Mouse (Mus musculus) v-Abl transformed pro-B cells (cell line): ENCODE data around the gene Ush1c.

ENCODE experiments used
- in situ Hi-C, 2 experiments: fragments of 400-800 bp; cut with MboI; formaldehyde crosslinking; loops; one replicate each; pipeline ENCODE4 v1.15.1; 2025; ENCODE audit not compliant: unreplicated experiment in 2 of 2

Gene Ush1c

DNA sequence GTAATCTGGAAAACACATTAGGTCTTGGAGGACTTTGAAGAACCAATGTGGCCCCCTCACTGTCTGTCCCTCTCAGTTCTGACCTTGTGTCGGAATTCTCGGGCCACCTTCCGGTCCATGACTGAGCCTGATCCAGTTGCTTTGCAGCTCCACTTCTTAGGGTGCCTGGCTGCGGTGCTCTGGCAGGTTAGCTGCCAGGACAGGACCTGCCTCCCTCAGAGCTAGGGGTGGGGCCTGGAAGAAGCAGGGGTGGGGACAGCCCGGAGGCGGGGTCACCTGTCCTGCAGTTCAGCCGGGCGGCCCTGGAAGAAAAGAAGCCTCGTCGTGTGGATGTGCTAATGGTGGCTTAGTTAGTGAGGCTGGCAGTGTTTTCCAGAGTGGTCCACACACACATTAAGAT lies at the start of gene Ush1c:
Gene Ush1c, minus strand, starts transcription at position 158 of the 400 bp plus-strand sequence.
- in situ Hi-C loops: no loop called here

DNA sequence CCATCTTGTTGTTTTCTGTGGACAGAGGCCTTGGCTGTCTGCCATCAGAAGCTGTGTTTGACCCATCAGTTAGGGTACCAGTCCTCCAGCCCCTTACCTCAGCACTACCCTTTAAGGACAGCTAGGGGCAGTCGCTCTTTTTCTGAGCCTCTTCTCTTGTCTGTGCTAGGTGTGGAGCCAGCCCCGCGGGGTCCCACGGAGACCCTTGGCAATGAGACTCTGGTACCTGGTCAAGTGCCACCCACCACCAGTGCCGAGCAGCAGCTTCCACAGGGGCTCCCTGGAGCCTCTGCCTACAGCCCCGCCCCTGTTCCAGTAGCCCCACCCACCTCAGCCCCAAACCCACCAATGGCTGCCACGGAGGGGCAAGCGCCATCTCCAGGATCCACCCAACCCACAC lies 48.7 kb upstream of the Ush1c start:
- in situ Hi-C loops: loop anchor here in 1 of 2 experiments (5.0 to 25.0 kb wide), 4 partner anchors 85 to 425 kb away; partner anchors contain the start of genes Saa3 and Saal1

DNA sequence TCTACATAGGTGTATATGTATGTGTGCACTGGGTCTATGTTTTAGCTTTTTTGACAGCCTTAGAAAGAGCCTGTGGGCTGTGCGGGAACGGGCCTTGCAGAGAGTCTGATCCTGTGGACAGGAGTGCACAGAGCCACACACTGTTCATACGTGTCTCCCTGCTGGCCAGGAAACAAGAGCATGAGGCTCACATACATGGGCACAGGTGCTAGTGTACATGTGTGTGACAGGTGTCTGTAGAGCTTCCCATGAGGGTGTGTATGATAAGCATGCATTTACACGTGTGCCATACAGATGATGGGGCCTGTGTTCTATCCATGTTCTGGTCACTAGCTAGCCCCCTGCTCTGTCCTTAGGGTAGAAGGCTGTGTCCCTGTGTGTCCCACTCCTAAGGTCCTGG lies 48.1 kb upstream of the Ush1c start:
- in situ Hi-C loops: loop anchor here in 1 of 2 experiments (5.0 to 25.0 kb wide), 4 partner anchors 86 to 426 kb away; partner anchors contain the start of genes Saa3 and Saal1

DNA sequence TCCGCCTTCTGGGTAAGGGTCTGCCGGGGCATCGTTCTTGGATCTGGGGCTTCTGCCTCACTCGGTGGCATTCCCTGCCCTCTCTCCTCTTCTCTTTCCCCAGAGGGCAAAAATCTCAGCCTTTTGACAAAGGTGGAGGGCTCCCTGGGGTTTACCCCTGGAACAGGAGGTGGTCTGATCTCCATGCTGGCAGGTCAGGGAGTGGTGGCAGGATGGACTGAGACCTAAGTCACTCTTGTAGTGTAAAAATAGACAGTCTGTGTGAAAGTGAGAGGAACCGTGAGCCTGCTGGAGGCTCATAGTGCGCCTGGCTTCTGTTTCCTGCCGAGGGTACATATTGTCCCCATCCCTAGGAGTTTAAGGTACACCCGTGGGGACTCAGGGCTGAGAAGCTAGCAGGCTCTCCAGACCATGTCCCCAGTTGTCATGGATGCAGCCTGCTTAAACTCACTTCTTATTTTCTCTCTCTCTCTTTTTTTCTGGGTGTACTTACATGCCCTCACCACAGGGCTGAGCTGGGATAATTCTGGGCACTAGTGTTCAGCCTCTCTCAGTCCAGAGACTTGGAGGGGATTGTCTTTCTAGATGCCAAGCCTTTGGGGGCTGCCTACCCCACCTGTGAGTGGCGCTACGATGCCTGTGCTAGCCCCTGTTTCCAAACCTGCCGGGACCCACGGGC lies 47.0 kb upstream of the Ush1c start:
- in situ Hi-C loops: loop anchor here in 1 of 2 experiments (5.0 to 25.0 kb wide), 4 partner anchors 87 to 427 kb away; partner anchors contain the start of genes Saa3 and Saal1

DNA sequence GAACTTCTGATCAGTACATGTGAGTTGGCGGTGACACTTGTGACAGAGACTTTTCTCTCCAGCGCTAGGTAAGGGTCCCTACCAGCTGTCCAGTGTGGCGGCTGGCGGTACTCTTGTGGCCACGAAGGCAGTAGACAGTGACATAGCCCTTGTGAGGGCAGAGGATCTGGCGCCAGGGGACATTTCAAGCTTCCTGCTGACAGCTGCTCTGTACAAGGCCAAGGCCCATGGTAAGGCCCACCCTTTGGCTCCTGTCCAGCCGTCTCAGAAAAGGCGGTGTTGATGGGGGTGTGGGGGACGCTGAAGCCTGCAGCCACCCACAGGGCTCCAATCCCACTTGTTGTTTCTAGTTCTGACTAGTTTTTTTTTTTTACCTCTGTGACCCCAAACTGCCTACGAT lies 45.4 kb upstream of the Ush1c start:
- in situ Hi-C loops: loop anchor here (5.0 to 25.0 kb wide), 4 partner anchors 94 to 429 kb away; partner anchors contain the start of genes Myod1 (in 1 of the 2), Saa3 (in 1 of the 2) and Saal1 (in 1 of the 2)

DNA sequence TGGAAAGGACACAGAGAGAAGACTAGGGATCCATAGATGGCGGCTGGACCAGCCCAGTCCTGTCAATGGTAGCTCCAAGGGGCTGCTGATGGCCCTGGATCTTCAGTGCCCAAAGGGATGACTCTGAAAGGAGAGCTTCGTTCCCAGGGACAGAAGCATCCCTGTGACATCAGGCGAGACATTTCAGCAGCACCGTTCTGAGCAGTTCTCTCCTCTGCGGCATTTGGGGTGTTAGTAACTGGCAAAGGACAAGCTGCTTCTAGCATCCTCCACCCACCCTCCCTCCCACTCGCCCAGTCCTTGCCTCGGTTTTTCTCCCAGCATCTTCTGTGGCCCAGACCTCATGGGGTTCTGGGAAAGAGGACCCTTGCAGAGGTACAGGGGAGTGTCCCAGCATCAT lies 44.0 kb upstream of the Ush1c start:
- in situ Hi-C loops: loop anchor here (5.0 to 25.0 kb wide), 4 partner anchors 95 to 430 kb away; partner anchors contain the start of genes Myod1 (in 1 of the 2), Saa3 (in 1 of the 2) and Saal1 (in 1 of the 2)

DNA sequence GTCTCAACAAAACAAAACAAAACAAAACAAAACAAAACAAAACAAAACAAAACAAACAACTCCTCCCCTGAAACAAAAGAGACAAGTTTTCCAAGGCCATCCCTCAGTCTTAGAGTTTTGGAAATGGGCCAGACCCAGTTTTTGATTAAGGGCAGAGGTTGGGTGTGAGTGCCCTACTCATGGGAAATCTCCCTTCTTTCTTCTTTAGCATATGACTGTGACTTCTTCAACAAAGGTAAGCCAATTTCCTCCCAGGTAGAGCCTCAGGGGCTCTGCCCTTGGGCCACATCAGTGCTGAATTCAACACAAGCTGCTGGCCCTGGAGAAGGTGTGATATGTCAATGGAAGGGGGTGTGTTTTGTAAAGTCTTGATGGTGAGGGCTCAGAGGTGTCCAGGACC lies 42.6 kb upstream of the Ush1c start:
- in situ Hi-C loops: loop anchor here (5.0 to 25.0 kb wide), 4 partner anchors 96 to 431 kb away; partner anchors contain the start of genes Myod1 (in 1 of the 2), Saa3 (in 1 of the 2) and Saal1 (in 1 of the 2)

DNA sequence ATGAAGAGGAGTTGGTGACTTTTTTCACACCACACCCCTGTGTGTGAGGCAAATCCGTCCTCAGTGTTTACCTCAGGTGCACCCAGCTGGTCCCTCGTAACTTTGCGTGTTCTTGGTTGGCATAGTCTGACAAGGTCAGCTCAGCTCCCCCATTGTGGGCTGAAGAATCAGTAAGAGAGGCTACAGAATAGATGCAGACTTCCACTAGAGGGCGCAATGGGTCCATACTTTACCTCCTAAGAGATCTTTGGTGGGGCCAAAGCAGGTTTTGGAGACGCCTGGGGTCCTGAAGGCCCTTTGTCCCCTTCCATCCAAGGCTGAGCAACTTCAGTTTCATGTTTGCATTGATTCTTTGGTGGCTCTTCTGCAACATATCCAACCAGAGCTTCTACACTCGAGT lies 41.6 kb upstream of the Ush1c start:
- in situ Hi-C loops: loop anchor here (5.0 to 25.0 kb wide), 7 partner anchors 97 to 495 kb away; partner anchors contain the start of genes Myod1 (in 1 of the 2), Saa3 (in 1 of the 2) and Saal1 (in 1 of the 2)

DNA sequence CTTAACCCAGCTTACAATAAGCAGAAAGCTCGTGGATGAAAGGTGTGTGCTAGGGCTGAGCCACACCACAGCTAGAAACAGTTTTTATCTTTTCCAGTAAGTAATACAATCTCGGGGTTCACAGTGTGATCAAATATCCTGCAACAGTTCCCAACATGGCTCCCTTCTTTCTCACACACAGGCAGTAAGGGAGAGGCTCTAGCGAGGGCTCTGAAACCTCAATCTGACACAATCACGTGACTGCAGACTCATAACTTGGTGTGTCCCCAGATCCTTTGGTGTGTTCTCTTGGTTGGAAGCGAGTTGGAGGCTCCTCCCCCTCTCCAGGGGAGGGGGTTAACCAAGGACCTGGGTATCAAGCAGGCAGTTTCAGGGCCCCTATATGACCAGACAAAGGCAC lies 37.9 kb upstream of the Ush1c start:
- in situ Hi-C loops: loop anchor here (5.0 to 25.0 kb wide), 5 partner anchors 299 to 499 kb away; partner anchors contain the start of genes Saa3 (in 1 of the 2) and Saal1 (in 1 of the 2)

DNA sequence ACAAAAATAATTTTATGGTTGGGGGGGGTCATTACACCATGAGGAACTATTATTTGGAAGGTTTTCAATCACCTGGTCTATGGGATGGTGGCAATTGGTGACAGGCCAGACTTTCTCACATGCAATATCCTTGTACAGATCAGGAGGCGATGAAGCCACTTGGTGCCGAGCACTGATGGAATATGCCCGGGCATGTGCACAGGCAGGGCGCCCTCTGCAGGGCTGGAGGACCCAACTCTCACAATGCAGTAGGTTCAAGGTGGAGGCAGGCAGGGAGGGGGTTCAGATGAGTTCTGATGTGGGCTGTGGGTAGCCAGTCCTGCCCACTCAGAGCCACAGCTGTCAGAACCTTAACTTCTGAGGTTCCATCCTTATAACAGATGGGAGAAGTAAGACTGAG lies 13.5 kb upstream of the Ush1c start:
- in situ Hi-C loops: no loop called here

DNA sequence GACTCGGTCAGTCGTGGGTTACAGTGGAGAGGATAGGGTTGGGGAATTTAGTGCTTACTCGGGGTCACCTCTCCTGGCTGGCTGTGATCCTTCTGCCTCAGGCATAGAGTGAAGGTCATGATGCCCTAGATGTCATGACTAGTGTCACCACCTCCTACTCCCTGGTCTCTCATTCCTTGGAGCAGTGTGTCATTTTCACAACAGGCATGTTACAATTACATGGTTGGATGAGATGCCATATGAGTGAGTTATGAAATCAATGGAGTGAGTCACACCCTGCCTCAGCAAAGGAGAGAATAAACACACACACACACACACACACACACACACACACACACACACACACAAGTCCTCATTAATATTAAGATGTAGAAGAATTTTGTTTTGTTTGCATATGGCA lies 9.3 kb upstream of the Ush1c start:
- in situ Hi-C loops: no loop called here

DNA sequence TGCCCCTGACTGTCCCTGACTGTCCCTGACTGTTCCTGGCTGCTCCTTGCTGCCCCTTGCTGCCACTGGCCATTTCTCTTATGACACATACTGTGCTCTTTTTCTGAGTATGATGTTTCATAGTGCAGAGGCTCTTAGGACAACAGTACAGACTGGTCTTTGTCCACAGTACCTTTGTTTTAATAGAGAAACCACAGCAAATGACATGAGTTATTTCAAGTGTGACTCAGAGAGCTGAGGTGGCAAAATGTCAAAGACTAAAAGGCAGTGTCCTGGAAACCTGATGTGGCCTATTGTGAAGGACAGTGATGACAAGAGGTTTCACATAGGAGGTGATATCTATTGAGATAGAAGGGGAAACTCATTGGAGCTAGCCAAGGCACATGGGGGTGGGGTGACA lies 8.6 kb upstream of the Ush1c start:
- in situ Hi-C loops: no loop called here

DNA sequence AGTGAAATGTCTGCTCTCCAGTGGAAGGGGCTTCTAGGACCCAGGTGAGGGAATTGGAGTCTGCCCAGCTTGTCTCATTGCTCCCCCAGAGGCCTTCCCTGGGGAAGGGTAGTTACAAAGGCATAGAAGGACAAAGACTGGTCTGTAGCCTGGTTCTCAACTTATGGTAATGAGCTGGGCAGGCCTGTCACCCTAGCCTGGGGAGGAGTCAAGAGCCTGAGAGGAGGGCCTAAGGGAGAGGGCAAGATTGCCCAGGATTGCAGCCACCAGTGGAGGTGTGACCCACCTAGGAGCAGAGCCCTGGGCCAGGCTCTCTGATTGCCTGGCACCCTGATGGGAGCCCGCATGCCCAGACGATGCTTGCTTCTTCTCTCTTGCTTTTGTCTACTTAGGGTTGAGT lies 2.4 kb upstream of the Ush1c start, which contains the start of gene Otog:
Gene Otog, plus strand, starts transcription at position 292 of the 400 bp plus-strand sequence.
- in situ Hi-C loops: no loop called here

DNA sequence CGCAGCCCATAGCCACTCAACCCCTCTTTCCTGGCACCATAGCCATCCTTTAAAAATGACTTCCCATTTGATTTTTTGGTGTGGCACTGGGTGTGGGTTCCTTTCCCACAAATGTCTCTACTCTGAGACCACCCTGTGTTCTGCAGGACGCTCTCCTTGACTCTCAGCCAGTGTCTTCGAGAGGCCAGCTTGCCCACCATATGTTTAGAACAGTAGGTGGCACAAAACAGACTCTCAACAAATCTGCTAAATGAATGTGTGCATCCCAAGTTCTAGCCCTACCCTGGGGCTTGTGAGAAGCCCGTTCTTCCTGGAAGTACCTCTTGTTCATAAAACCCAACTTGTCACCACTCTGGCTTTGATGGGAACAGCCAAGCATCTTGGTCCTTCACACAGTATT lies 1.8 kb upstream of the Ush1c start:
- in situ Hi-C loops: no loop called here

DNA sequence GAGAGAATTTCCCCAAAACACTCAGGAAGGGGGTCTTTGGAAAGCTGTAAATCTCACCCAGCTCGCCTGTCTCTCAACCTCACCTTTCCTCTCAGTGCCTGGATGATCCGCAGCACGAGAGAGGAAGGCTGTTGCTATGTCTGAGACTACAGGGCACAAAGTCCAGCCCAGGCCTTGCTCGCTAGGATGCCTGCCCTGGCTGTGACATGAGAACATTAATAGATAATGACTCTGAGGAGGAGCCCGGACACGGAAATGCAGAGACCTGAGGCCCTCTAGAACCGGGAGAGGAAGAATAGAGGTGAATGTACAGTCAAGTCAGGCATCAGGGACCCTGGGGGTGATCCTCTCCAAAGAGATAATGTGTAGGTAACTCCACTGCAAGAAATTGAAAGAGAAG lies 1.1 kb downstream of the Ush1c start:
- in situ Hi-C loops: no loop called here

DNA sequence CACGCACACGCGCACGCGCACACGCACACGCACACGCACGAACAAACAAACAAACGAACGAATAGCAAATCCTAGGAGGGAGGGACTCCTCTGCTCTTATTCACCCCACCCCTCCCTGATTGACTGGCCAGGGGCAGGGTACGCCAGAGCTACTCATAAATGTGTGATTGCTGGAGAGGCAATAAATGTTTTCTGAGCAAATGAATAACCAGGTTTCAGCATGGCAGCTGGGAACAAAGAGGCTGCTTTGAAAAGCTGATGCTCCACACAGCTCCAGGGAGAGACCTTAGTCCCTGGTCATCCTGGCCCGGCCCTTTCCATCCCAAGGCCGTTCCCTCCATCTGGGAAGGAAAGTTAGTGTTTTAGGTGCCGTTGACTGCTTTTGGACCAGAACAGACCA lies 1.9 kb downstream of the Ush1c start:
- in situ Hi-C loops: no loop called here

DNA sequence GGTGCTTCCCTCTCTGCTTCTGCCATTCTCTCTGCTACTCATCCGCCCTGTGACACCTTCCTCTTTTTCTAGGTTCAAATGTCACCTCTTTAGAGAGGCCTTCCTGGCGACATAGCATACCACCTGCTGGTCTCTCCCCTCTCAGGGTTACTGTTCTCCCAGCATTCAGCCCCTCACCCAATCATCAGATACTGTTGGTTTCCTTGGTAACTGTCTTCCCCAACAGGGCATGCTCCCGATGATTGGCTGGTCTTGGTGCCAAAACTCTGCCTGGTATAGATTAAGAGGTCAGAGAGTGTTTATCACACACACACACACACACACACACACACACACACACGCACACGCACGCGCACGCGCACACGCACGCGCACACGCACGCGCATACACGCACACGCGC lies 2.4 kb downstream of the Ush1c start:
- in situ Hi-C loops: no loop called here

DNA sequence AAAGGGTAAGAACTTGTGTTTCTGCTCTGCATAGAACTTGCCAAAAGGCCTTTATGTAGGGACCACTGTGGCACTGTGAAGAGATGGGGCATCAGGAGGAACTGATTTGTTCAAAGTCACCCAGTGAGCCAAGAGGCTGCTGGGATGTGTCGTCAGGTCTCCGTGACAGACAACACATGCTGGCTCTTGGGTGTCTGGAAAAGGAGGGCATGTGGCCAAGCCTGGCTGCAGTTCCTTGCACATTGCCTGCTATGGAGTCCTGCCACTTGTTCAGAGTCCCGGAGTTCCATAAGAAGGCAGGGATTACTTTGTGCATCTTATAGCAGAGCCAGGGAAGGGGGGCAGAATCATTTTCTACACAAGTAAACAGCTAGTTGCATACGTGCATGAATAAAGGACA lies 11.4 kb downstream of the Ush1c start:
- in situ Hi-C loops: no loop called here

DNA sequence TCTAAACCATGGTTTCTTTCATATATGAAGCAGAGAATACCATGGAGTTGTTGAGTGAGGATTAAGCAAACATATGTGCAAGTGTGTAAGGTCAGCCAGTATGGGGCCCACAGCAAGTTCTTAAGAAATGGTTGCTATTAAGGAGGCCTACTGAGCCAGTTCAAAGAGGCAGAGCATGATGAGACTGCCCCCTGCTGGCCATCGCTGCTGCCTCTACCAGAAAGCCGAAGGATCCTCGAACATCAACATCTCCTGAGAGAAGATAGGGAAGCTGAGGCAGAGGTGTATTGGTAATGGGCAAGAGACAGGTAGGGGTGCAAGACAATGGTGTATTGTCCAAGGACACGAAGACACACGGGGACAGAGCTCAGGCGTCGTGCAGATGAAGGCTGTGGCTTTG lies 12.1 kb downstream of the Ush1c start:
- in situ Hi-C loops: no loop called here

DNA sequence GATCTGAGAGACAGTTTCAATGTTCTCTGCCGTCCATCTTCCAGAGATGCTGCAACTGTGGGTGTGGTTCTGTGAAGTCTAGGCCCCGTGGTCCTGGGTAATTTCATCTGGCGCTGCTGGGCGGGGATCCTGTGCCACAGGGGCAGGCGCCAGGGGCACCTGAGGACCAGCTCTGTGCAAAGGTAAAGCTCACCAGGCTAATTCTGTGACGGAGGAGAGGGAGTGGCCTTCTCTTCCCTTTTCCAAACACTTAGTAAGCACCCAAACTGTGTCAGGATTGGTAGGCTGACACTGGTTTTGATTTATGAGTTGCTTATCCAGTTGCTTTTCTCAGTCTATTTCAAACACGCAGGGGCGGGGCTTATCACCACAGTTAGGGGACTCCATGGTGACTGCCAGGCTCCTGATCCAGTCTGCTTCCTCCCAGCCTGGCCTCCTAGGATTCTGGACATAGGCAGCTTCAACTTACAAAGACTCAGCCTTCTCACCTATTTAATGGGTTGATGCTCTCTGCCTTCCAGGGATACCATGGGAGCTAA lies 17.6 kb downstream of the Ush1c start:
- in situ Hi-C loops: loop anchor here (25.0 kb wide), 2 partner anchors 358 to 483 kb away; partner anchors contain the start of genes Kdelr1 (in 1 of the 2) and Spaca4 (in 1 of the 2)

DNA sequence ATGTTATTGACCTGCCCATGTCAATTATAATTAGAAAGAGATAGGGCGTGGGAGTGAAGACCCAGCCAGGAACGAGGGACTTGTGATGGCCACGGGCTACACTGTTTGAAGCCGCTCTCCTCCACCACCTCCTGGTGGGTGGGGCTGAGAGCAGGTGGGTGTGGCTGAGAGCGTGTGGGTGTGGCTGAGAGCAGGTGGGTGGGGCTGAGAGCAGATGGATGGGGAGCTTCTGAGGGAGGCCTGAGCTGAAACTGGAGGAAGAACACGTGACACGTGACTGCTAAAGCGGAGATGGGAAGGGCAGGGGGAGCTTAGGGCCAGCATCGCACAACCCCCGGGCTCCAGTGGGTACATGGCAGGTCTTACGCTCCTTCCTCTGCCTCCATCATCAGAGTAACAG lies 19.9 kb downstream of the Ush1c start:
- in situ Hi-C loops: loop anchor here (25.0 kb wide), 2 partner anchors 356 to 481 kb away; partner anchors contain the start of genes Kdelr1 (in 1 of the 2) and Spaca4 (in 1 of the 2)
